In the genomic region with DNA sequence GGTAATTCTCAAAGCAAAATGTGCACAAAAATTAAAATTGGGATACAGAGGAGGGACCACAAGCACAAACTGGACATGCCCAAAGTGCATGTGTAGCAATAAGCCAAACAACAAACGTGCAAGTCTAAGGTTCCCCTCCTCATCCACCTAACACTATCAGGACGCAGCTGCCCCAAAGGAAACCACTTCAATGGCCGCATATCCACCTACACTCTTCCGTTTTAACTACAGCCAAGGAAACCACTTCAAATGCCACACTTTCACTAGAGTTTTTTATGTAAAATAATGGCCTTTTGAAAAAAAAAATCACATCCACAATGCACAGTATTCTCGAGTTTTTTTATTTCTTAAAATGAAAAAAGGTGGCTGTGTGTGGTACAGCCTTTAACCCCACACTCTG, we compare ENCODE assay signal across 9 mouse cellular contexts. TPM values are rescaled to one million over a fixed set of nuclear protein-coding genes. Genes with fewer than 3 reads are reported as not detected.
A peak's percentile ranks its signal among the peaks of the same experiment; 100 is the strongest.
DNase-seq lines count a peak whose midpoint lies in the region; ATAC-seq and TF ChIP-seq lines count a peak whose summit lies in the region.
"Had no signal": no experiment of that assay in that cellular context is flagged by ENCODE, and none has a peak within 500 bp of the region (broad histone marks: within the 10 kb centered on the region; RNA-seq: fewer than 3 reads in every experiment).

No protein-coding gene starts in this region.

- H3K27ac ChIP-seq in hindbrain, embryonic 13.5 days = peak overlapping the region; percentile 44
- H3K27ac ChIP-seq in hindbrain, embryonic 10.5 days = no peak overlapping the region
- peak overlapping the region; percentile 98 for H3K27ac ChIP-seq in bone marrow macrophage, adult 2 months (ENCODE audit: insufficient read depth, low read depth, low read length)

- no peak for TF ChIP-seq CTCF in bone marrow macrophage, adult 2 months (IDR thresholded peaks at IDR 0.05; ENCODE audit: low read depth, low read length)

- H3K9me3 ChIP-seq in hindbrain, embryonic 13.5 days = no peaks in the 10 kb centered on the region
- no peaks in the 10 kb centered on the region for H3K9me3 ChIP-seq in hindbrain, embryonic 10.5 days
- H3K9me3 ChIP-seq in megakaryocyte, embryonic 14.5 days = no peaks in the 10 kb centered on the region
- H3K9me3 ChIP-seq: forebrain, embryonic 13.5 days had no signal

- no peaks in the 10 kb centered on the region for H3K27me3 ChIP-seq in hindbrain, embryonic 13.5 days
- H3K27me3 ChIP-seq in hindbrain, embryonic 10.5 days (ENCODE audit: insufficient read depth, poor library complexity, severe bottlenecking) = no peaks in the 10 kb centered on the region
- H3K27me3 ChIP-seq in megakaryocyte, embryonic 14.5 days (replicated peaks) = no peaks in the 10 kb centered on the region
- H3K27me3 ChIP-seq: forebrain, embryonic 13.5 days had no signal

- H3K4me1 ChIP-seq in hindbrain, embryonic 13.5 days (replicated peaks) = peaks cover 46% of the 10 kb centered on the region
- H3K4me1 ChIP-seq in hindbrain, embryonic 10.5 days (replicated peaks) = peaks cover 29% of the 10 kb centered on the region
- peaks cover 90% of the 10 kb centered on the region for H3K4me1 ChIP-seq in megakaryocyte, embryonic 14.5 days
- H3K4me1 ChIP-seq in bone marrow macrophage, adult 2 months (ENCODE audit: control insufficient read depth, insufficient read depth, low read length) = peaks cover 50% of the 10 kb centered on the region

- DNase-seq in hindbrain, embryonic 10.5 days (ENCODE audit: low spot score) = no peak
- DNase-seq in naive thymus-derived CD4-positive, alpha-beta T cell, adult 2 months (ENCODE audit: low read depth) = peak; percentile 80
- no peak for DNase-seq in spleen, postnatal 14 days (ENCODE audit: low spot score in 2 of 2)
- DNase-seq in spleen, adult 18-20 months = no peak

- H3K4me3 ChIP-seq in hindbrain, embryonic 13.5 days = no peak overlapping the region
- H3K4me3 ChIP-seq in hindbrain, embryonic 10.5 days = no peak overlapping the region
- H3K4me3 ChIP-seq in megakaryocyte, embryonic 14.5 days (replicated peaks) = peak overlapping the region; percentile 87
- no peak overlapping the region for H3K4me3 ChIP-seq in bone marrow macrophage, adult 2 months (ENCODE audit: insufficient read depth, low read length)
- H3K4me3 ChIP-seq: forebrain, embryonic 13.5 days had no signal

- no peak for ATAC-seq in hindbrain, embryonic 13.5 days (ENCODE audit: low FRiP score)
- ATAC-seq in megakaryocyte, adult 5-6 weeks (ENCODE audit: poor library complexity, severe bottlenecking) = no peak; the same call in 1 of the 2 replicates
- ATAC-seq: forebrain, embryonic 13.5 days had no signal

- H3K36me3 ChIP-seq in hindbrain, embryonic 13.5 days = no peaks in the 10 kb centered on the region
- peaks cover 54% of the 10 kb centered on the region for H3K36me3 ChIP-seq in hindbrain, embryonic 10.5 days
- peaks cover 72% of the 10 kb centered on the region for H3K36me3 ChIP-seq in megakaryocyte, embryonic 14.5 days (replicated peaks; ENCODE audit: low read length)

- TF ChIP-seq POLR2A in bone marrow macrophage, adult 2 months (IDR thresholded peaks at IDR 0.05; ENCODE audit: borderline replicate concordance, low read depth, low read length) = no peak

- 89% methylated on average over 5 of the region's 5 CpGs for WGBS in hindbrain, embryonic 13.5 days
- WGBS in hindbrain, embryonic 10.5 days = 85% methylated on average over 5 of the region's 5 CpGs

- no peak overlapping the region for H3K9ac ChIP-seq in hindbrain, embryonic 13.5 days
- H3K9ac ChIP-seq: forebrain, embryonic 13.5 days had no signal

- H3K4me2 ChIP-seq in hindbrain, embryonic 13.5 days = no peak overlapping the region
- H3K4me2 ChIP-seq: forebrain, embryonic 13.5 days had no signal

RNA-seq across cellular contexts. Expression of a gene that starts 10.8 kb away (rescaled TPM):
- polyA plus RNA-seq in hindbrain, embryonic 13.5 days (2015; fragmentation: Nextera tagmentation; extraction: Ambion mirVana) = 44.7 and 53.5 TPM in 2 replicates
- polyA plus RNA-seq in hindbrain, embryonic 10.5 days (2016; fragmentation: Nextera tagmentation; extraction: Ambion mirVana) = 37.1 and 38.9 TPM in 2 replicates
- polyA plus RNA-seq in megakaryocyte, embryonic 14.5 days (2012; ENCODE audit: insufficient read depth, low replicate concordance) = 3.1 and 38.7 TPM in 2 replicates
- 51.4 and 54.4 TPM in 2 replicates for total RNA-seq in megakaryocyte, adult 5-6 weeks (2015)
- 88.6 and 119 TPM in 2 replicates for total RNA-seq in megakaryocyte, adult 5-6 weeks (2017)
- 44.4 and 47.9 TPM in 2 replicates for polyA plus RNA-seq in bone marrow macrophage, adult 2 months (2012; ENCODE audit: insufficient read depth, insufficient read length, missing spikeins)
